Mouse (Mus musculus): ENCODE measurements at regions not wholly inside any gene's neighbourhood (a gene's known extent, or its start where the extent isn't known, plus 50 kb on each side); places are given as distances from the start of the nearest gene placed in this dataset.

- DNase-seq = peak in 1 of 2 experiments; percentile 41
Measured at GRCm38 (mm10) chr13:97651761-97652160, 108.7 kb downstream of the Gm10260 start.

GRCm38 (mm10) chr13:97651176-97651575 is 109.3 kb downstream of the Gm10260 start:
- no peak for DNase-seq

- no peak for DNase-seq
Measured at GRCm38 (mm10) chr13:97650191-97650590, 110.2 kb downstream of the Gm10260 start.

- no peak for DNase-seq
Measured at GRCm38 (mm10) chr13:97647486-97647885, 112.9 kb downstream of the Gm10260 start.

GRCm38 (mm10) chr13:97646021-97646385 is 114.4 kb downstream of the Gm10260 start:
- no peak for DNase-seq

- peak; percentile 69 to 77 for DNase-seq
Measured at GRCm38 (mm10) chr13:97645107-97646020, 115.1 kb downstream of the Gm10260 start.

GRCm38 (mm10) chr13:97640236-97640635 is 120.2 kb downstream of the Gm10260 start:
- no peak for DNase-seq

- DNase-seq = no peak
Measured at GRCm38 (mm10) chr13:97639656-97640055, 120.8 kb downstream of the Gm10260 start.

GRCm38 (mm10) chr13:97638457-97639088 is 121.9 kb downstream of the Gm10260 start:
- DNase-seq = peak in 1 of 2 experiments; percentile 10

- DNase-seq = no peak
Measured at GRCm38 (mm10) chr13:97637506-97637905, 122.9 kb downstream of the Gm10260 start.

GRCm38 (mm10) chr13:97634041-97634788 is 126.2 kb downstream of the Gm10260 start:
- no peak for DNase-seq

- DNase-seq = no peak
Measured at GRCm38 (mm10) chr13:97633551-97633950, 126.9 kb downstream of the Gm10260 start.

GRCm38 (mm10) chr13:97631872-97632402 is 128.5 kb downstream of the Gm10260 start:
- DNase-seq = no peak

- no peak for DNase-seq
Measured at GRCm38 (mm10) chr13:97630921-97631320, 129.5 kb downstream of the Gm10260 start.

GRCm38 (mm10) chr13:97628608-97629007 is 131.8 kb downstream of the Gm10260 start:
- no peak for DNase-seq

GRCm38 (mm10) chr13:97627247-97627646 is 133.2 kb downstream of the Gm10260 start:
- no peak for DNase-seq

- peak in 1 of 2 experiments; percentile 28 for DNase-seq
Measured at GRCm38 (mm10) chr13:97626786-97627185, 133.6 kb downstream of the Gm10260 start.

GRCm38 (mm10) chr13:97626116-97626515 is 134.3 kb downstream of the Gm10260 start:
- DNase-seq = no peak

GRCm38 (mm10) chr13:97625391-97625790 is 135.0 kb downstream of the Gm10260 start:
- no peak for DNase-seq

GRCm38 (mm10) chr13:97618190-97618586 is 142.2 kb downstream of the Gm10260 start:
- peak in 1 of 2 experiments; percentile 12 for DNase-seq

- no peak for DNase-seq
Measured at GRCm38 (mm10) chr13:97617511-97618189, 142.8 kb downstream of the Gm10260 start.

GRCm38 (mm10) chr13:97616919-97617318 is 143.5 kb downstream of the Gm10260 start:
- no peak for DNase-seq

All from lung, adult 18-20 months (tissue).